Mouse (Mus musculus) cerebral cortex, adult 2 months (tissue): ENCODE measurements around the gene Tcta.

Experiments used
- WGBS: fragments of 180-500 bp; shearing (Covaris S2); methylation state at CpG from one replicate; pipeline ENCODE4 v1.1.7; 2018; 5-methylcytosine and 5-hydroxymethylcytosine counted together

Gene Tcta

DNA sequence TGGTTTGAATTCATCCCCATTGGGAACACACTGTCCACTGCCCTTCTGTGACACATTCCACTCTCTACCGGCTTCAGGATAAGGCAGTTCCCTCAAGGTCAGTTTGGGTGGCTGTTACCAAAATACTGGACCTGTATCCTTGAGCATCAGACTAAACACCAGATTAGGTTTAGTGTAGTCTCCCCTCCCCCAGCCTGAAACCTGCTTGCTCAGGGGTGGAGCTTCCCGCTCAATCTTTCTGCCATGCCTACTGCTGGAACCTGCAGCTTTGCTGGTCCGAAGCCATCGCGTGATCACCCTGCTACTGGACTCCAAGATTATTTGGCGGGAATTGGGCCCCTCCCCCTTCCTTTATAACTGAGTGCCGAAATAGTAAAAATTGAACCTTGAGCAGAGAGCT is 37.3 kb downstream of the Tcta start:
- 85% methylated on average over 7 of the region's 7 CpGs for WGBS

DNA sequence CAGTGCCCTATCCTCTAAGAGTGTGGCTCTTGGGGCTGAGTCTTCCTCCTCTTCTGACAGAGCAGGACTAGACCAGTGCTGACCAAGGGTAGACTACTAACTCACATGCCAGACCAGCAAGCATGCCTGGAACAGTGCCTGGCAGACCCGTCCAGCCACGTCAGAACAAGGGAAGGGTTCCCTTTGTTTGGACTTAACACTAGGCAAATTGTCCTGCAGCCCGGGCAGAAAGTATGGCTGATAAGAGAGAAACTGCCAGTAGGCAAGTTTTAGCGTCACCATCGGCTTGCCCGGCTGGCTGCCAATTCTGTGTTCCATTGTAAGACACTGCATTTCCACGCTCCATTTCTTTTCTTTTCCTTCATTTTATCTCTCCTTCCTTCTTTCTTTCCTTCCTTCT is 38.3 kb downstream of the Tcta start:
- 61% methylated on average over 7 of the region's 7 CpGs for WGBS

DNA sequence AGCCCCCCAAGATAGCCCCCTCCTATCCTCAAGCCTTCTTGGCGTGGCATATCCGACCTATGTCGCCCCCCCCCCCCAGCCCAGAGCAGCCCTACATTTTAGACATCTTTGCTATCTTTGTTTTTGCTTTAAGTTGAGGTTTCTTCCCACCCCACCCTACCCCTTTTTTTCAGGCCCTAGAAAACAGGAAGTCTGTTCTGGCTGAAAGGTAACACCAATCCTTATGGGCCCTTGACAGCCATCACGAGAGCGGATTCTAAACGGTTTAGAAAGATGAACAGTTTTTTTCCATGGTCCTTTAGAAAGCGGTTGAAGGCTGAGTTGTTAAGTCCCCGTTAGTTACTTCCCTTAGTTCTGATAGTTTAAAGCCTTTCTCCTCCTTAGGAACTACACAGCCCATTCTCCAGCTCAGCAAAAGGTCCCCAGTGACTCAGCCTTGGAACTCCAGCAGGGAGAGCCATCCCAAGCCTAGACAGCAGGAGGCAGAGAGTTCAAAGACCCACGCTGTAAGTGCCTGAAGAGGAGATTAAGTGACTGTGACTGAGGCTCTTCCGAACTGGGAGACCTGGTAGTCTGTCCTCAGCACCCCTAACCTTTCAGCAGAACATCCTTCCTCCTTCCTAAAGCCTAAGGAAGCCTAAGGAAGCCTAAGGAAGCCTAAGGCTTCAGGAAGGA is 39.6 kb downstream of the Tcta start:
- 79% methylated on average over 10 of the region's 10 CpGs for WGBS

DNA sequence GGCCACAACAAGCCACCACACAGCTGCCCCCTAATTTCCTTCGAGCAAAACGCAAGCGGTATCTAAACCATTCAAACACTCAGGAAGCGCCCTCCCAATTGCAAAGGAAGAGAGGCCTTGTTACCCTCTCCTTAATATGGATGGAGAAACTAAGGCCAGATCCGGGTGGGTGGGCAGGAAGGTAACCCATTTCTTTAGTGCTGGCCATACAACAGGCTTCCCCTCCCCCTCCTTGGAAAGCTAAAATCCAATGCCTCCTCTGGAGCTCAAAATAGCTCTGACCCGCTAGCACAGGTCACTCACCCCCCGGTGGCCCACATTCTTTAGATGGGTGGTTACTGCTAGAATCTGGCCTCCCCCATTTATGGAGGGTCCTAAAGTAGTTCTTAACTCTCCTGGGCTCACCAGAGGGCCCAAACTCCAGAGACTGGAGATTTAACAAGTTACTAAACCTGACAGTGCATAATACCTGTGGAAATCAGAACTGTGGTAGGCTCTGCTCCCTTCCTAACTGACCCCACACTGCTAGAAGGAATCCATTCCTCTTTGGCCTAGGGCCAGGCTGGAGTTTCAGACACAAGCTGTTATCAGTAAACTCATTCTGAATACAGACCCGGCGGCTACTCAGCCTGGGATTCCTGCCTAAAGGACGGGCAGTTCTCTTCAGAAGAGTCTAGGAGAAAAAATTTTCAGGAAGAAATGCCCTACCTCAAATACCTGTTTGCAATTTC is 41.6 kb downstream of the Tcta start:
- WGBS, result 15% methylated on average over 10 of the region's 10 CpGs

DNA sequence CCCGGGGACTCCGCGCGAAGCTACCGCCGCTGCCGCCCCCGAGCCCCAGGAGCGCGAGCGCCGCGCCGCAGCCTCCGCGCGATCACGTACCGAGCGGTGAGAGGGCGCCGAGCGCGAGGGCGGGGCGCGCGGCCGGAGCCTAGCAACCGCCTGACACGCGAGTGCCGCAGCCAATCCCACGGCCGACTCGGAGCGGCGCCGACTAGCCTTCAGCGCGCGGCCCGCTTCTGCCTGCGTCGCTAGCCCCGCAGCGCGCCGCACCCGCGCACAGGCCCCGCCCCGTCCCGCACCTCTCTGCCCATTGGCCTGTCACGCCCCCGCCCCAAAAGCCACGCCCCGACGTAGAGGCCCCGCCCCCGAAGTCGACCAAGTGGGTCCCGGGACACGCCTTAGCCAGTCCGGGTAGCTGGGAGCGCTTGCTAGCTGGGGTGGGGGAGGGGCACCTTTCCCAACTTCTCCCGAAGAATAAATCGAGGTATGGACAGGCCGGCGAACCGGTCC is 42.2 kb downstream of the Tcta start, which contains the start of gene Dag1:
Dag1 (minus strand) TSS at position 269 of the 501 bp plus-strand sequence.
- WGBS, result 1% methylated on average over 71 of the region's 71 CpGs

DNA sequence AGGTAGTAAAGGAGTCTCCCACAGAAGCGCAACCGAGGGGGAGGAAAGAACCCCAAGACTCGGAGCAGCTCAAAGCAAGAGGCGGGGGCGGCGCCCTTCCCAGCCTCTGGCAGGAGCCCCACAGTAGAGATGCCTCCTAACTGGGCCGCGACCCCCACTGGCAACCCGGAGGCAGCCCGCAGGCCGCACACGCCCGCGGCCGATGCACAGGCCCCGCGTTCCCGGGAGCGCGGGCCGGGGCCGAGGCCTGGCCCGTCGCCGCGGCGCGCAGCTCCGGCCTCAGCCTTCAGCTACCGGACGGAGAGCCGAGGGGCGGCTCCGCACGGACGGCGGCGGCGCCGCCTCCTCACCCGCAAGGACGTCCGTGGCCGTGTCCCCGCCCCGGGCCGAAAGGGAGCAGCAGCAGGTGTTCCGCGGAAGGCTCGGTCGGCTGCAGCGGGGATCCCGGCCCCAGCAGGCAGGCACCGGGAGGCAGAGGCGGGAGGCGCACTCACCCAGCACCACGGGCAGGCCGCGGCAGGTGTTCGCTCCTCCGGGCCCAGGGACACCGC is 42.8 kb downstream of the Tcta start:
- WGBS, result under 1% methylated on average over 62 of the region's 62 CpGs

DNA sequence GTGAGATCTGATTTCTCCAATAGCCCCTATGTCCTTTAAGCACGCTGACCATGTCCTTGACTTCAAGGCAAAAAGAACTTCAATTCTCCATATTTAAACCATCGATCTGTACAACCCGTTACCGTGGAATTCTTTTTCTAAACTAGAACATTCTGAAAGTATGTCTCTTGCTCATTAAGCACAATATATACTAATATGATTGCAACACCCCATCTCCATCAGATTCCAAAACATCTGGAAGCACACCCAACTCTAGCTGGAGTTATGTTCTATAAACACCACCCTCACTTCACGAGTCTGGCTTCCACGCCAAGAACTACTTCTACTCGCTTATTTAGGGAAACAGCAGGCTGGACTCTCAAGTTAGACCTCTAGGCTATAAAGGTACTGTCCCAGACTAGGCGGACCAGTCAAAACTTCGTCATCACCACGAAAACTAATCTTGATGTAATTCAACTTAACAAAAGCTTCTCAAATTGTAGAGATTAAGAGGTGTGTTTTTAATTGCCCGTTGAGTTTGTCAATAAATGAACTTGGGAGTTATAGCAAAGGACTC is 43.4 kb downstream of the Tcta start:
- 30% methylated on average over 11 of the region's 11 CpGs for WGBS

DNA sequence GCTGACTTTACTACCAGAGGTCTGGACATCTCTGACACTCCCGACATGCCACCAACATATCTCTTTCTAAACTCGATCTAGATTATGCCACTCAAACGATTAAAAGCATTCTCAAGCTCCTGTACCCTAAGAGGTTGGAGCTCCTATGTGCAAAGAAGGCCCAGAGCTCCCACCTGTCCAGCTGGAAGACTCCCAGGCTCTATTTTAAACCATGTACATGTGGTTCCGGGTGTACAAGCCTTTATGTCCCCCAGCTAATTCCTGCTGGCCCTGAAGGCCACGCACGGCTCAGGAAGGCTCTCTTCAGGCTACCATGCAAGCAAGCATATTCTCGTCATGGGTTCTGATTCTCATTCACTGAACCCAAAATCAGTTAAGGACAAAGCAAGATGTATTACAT is 44.1 kb downstream of the Tcta start:
- WGBS, result 58% methylated on average over 7 of the region's 7 CpGs

DNA sequence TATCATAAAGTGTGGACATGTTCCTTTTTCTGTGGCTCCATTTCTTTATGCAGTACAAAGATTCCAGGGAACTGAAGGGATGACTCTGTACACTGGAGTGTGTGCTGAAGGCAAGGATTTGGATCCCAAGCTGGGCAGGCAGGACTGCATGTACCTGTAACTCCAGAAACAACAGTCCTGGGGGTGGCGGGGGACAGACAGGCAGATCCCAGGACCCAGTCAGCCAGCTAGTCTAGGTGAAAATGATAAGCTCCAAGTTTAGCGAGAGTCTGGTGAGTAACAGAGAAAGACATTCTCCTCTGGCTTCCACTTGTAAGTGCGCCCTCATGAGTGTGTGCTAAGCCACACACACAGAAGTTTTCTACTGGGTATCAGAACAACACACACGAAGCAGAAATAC is 45.4 kb downstream of the Tcta start:
- WGBS, result 74% methylated on average over 4 of the region's 4 CpGs
